Mouse (Mus musculus): ENCODE measurements around the gene Grtp1. TPM values are rescaled to one million over a fixed set of nuclear protein-coding genes. Genes with fewer than 3 reads are reported as not detected.
A peak's percentile ranks its signal among the peaks of the same experiment; 100 is the strongest.

Grtp1 gene
- 14.9 and 17.3 TPM in 2 replicates for polyA plus RNA-seq (2014; fragmentation: Nextera tagmentation; extraction: Ambion mirVana)

DNA sequence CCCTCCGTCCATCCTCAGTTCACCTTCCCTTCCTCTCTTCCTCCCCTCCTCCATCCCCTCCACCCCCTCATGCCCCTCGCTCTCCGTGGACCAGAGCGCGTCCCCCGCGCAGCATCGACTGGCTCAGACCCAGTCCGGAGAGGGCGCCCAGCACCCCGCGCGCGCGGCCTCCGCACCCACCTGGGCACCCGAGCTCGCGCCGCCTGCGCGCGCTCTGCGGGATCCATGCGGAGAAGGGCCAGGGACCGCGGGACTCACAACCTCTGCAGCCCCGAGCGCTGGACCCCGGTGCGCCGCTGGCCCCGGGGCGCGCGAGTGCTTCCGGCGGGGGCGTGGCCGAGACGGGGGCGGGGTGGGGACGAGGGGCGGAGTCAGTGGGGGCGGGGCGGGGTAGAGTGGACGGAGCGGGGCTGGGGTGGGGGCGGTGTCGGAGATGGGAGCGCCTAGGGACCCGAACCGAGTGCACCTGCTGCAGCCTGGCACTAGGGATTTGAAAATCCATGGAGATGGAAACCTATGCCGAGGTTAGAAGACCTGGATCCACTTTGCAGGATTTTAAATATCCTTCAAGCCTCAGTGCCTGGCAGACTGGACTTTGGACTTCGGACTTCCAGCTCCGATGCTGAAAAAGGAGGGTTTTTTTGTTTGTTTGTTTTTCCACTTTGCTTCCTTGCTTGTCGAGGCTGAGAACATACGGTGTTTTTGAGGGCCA, at the start of gene Grtp1:
Gene Grtp1, minus strand, starts transcription at position 320 of the 712 bp plus-strand sequence.
- no peaks in the 10 kb centered on the region for H3K36me3 ChIP-seq (ENCODE audit: control insufficient read depth, insufficient read depth, low read length)
- peak within 1 kb of the TSS; percentile 86 for H3K4me2 ChIP-seq (ENCODE audit: low read depth, low read length)
- H3K27ac ChIP-seq (ENCODE audit: low read depth, low read length): no peak within 1 kb of the TSS
- peak within 1 kb of the TSS; percentile 56 for H3K9ac ChIP-seq (replicated peaks; ENCODE audit: low read depth, low read length)
- H3K27me3 ChIP-seq (ENCODE audit: control insufficient read depth, insufficient read depth, low read length): peaks cover 17% of the 10 kb centered on the region; the same call in 1 of the 2 replicates
- peak; percentile 74 for ATAC-seq (ENCODE audit: low read depth)
- WGBS: under 1% methylated on average over 49 of the region's 58 CpGs
- H3K4me1 ChIP-seq (ENCODE audit: control insufficient read depth, insufficient read depth, low read length): no peaks in the 10 kb centered on the region
- H3K4me3 ChIP-seq (ENCODE audit: low read depth, low read length): peak within 1 kb of the TSS; percentile 74
- H3K9me3 ChIP-seq (ENCODE audit: control insufficient read depth, low read length): no peaks in the 10 kb centered on the region

DNA sequence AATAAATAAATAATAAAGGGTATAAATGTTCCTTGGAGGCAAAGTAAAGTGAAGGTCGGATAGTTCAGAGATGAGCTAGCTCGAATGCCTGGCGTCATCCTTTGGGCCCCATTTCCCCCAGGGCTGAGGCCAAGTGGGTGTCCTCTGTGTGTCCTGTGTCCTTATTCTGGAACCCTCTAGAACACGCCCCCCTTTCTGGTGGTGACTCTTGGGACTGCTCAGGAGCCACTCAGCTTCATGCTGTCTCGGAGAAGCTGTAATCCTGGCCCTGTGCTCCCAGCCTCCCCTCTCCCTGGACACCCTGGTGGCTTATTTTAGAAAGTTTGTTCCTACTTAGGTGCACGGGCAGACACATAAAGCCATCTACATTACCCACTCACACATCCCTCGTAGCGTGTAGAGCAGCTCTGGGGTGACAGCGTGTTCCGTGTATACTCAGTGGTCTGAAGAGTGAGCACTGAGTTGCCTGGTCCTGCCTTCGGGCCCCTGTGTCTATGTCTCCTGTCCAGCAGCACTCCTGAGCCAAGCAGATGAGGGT, 44.0 kb upstream of the Grtp1 start:
- 90% methylated on average over 11 of the region's 11 CpGs for WGBS

GRCm38 (mm10) chr8:13242985-13243870, 42.8 kb upstream of the Grtp1 start:
- 78% methylated on average over 10 of the region's 10 CpGs for WGBS
- no peak for ATAC-seq (ENCODE audit: low read depth)
- no peak overlapping the region for H3K27ac ChIP-seq (ENCODE audit: low read depth, low read length)

More for the DNA sequence above, 44.0 kb upstream of the Grtp1 start:
- no peaks in the 10 kb centered on the region for H3K27me3 ChIP-seq (ENCODE audit: control insufficient read depth, insufficient read depth, low read length)
- ATAC-seq (ENCODE audit: low read depth): no peak
- no peak overlapping the region for H3K4me3 ChIP-seq (ENCODE audit: low read depth, low read length)
- H3K4me2 ChIP-seq (ENCODE audit: low read depth, low read length): no peak overlapping the region
- no peaks in the 10 kb centered on the region for H3K4me1 ChIP-seq (ENCODE audit: control insufficient read depth, insufficient read depth, low read length)
- no peaks in the 10 kb centered on the region for H3K36me3 ChIP-seq (ENCODE audit: control insufficient read depth, insufficient read depth, low read length)
- H3K27ac ChIP-seq (ENCODE audit: low read depth, low read length): no peak overlapping the region
- no peaks in the 10 kb centered on the region for H3K9me3 ChIP-seq (ENCODE audit: control insufficient read depth, low read length)
- no peak overlapping the region for H3K9ac ChIP-seq (replicated peaks; ENCODE audit: low read depth, low read length)

DNA sequence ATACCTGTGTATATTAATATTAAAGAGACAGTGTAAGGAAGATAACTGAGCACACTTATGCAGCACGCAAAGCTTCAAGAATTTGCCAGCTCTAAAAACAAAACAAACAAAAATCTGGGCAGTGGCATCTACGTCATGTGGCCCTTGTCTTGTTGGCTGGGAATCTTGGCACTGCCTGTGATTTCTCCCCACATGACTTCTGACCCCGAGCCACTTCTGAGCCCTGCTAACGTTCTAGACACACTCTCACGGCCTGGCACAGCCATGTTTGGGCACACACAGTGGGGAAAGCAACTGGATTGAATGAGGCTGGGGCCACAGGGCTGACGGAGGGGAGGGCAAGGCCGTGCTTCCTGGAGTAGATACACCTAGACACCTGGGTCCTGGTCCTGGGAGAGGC, 40.3 kb upstream of the Grtp1 start:
- no peak overlapping the region for H3K4me2 ChIP-seq (ENCODE audit: low read depth, low read length)
- no peaks in the 10 kb centered on the region for H3K4me1 ChIP-seq (ENCODE audit: control insufficient read depth, insufficient read depth, low read length)
- no peak for ATAC-seq (ENCODE audit: low read depth)
- H3K27ac ChIP-seq (ENCODE audit: low read depth, low read length): no peak overlapping the region
- H3K9me3 ChIP-seq (ENCODE audit: control insufficient read depth, low read length): no peaks in the 10 kb centered on the region
- no peak overlapping the region for H3K4me3 ChIP-seq (ENCODE audit: low read depth, low read length)
- H3K27me3 ChIP-seq (ENCODE audit: control insufficient read depth, insufficient read depth, low read length): no peaks in the 10 kb centered on the region
- 83% methylated on average over 7 of the region's 7 CpGs for WGBS
- H3K9ac ChIP-seq (replicated peaks; ENCODE audit: low read depth, low read length): no peak overlapping the region
- H3K36me3 ChIP-seq (ENCODE audit: control insufficient read depth, insufficient read depth, low read length): no peaks in the 10 kb centered on the region

More at GRCm38 (mm10) chr8:13242985-13243870, 42.8 kb upstream of the Grtp1 start:
- Histone ChIP-seq H3K4me2 (ENCODE audit: low read depth, low read length) (no peak overlapping the region), H3K27me3 (ENCODE audit: control insufficient read depth, insufficient read depth, low read length) (no peaks in the 10 kb centered on the region), H3K9ac (replicated peaks; ENCODE audit: low read depth, low read length) (no peak overlapping the region), H3K4me1 (ENCODE audit: control insufficient read depth, insufficient read depth, low read length) (no peaks in the 10 kb centered on the region), H3K36me3 (ENCODE audit: control insufficient read depth, insufficient read depth, low read length) (no peaks in the 10 kb centered on the region), H3K4me3 (ENCODE audit: low read depth, low read length) (no peak overlapping the region), H3K9me3 (ENCODE audit: control insufficient read depth, low read length) (no peaks in the 10 kb centered on the region)

GRCm38 (mm10) chr8:13240055-13240454, 39.6 kb upstream of the Grtp1 start:
- no peaks in the 10 kb centered on the region for H3K4me1 ChIP-seq (ENCODE audit: control insufficient read depth, insufficient read depth, low read length)
- whole genome bisulfite sequencing: 90% methylated on average over 9 of the region's 9 CpGs
- ATAC-seq (ENCODE audit: low read depth): no peak
- no peaks in the 10 kb centered on the region for H3K36me3 ChIP-seq (ENCODE audit: control insufficient read depth, insufficient read depth, low read length)
- H3K4me2 ChIP-seq (ENCODE audit: low read depth, low read length): no peak overlapping the region
- no peak overlapping the region for H3K27ac ChIP-seq (ENCODE audit: low read depth, low read length)
- H3K4me3 ChIP-seq (ENCODE audit: low read depth, low read length): no peak overlapping the region
- no peak overlapping the region for H3K9ac ChIP-seq (replicated peaks; ENCODE audit: low read depth, low read length)
- no peaks in the 10 kb centered on the region for H3K9me3 ChIP-seq (ENCODE audit: control insufficient read depth, low read length)
- H3K27me3 ChIP-seq (ENCODE audit: control insufficient read depth, insufficient read depth, low read length): no peaks in the 10 kb centered on the region

DNA sequence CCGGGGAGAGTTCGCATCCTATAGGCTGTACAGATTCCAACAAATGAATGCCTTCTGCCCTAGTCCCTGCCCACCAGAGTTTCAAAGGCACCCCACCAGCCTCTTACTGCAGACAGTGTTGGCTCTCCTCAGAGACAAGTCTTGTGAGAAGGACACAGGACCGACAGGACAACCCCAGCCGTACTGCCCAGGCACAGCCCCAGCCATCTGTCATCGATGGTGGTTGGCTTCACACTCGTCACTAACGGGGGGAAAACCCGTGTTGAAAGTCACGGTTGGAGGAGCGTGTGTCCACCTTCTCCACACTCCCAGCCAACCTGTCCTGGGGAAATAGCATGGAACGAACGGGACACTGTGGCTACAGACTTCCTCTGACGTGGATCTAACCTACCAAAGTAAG, 34.4 kb upstream of the Grtp1 start:
- no peak overlapping the region for H3K9ac ChIP-seq (replicated peaks; ENCODE audit: low read depth, low read length)
- ATAC-seq (ENCODE audit: low read depth): no peak
- H3K9me3 ChIP-seq (ENCODE audit: control insufficient read depth, low read length): no peaks in the 10 kb centered on the region
- H3K4me2 ChIP-seq (ENCODE audit: low read depth, low read length): no peak overlapping the region
- H3K4me1 ChIP-seq (ENCODE audit: control insufficient read depth, insufficient read depth, low read length): no peaks in the 10 kb centered on the region
- H3K4me3 ChIP-seq (ENCODE audit: low read depth, low read length): no peak overlapping the region
- 89% methylated on average over 13 of the region's 13 CpGs for WGBS
- no peaks in the 10 kb centered on the region for H3K27me3 ChIP-seq (ENCODE audit: control insufficient read depth, insufficient read depth, low read length)
- no peak overlapping the region for H3K27ac ChIP-seq (ENCODE audit: low read depth, low read length)
- H3K36me3 ChIP-seq (ENCODE audit: control insufficient read depth, insufficient read depth, low read length): no peaks in the 10 kb centered on the region

GRCm38 (mm10) chr8:13230471-13230870, 30.1 kb upstream of the Grtp1 start:
- Histone ChIP-seq H3K9me3 (ENCODE audit: control insufficient read depth, low read length) (no peaks in the 10 kb centered on the region), H3K4me1 (ENCODE audit: control insufficient read depth, insufficient read depth, low read length) (no peaks in the 10 kb centered on the region), H3K4me2 (ENCODE audit: low read depth, low read length) (no peak overlapping the region), H3K9ac (replicated peaks; ENCODE audit: low read depth, low read length) (no peak overlapping the region), H3K4me3 (ENCODE audit: low read depth, low read length) (no peak overlapping the region), H3K27ac (ENCODE audit: low read depth, low read length) (no peak overlapping the region), H3K36me3 (ENCODE audit: control insufficient read depth, insufficient read depth, low read length) (no peaks in the 10 kb centered on the region), H3K27me3 (ENCODE audit: control insufficient read depth, insufficient read depth, low read length) (no peaks in the 10 kb centered on the region)
- no peak for ATAC-seq (ENCODE audit: low read depth)
- 91% methylated on average over 4 of the region's 4 CpGs for WGBS

DNA sequence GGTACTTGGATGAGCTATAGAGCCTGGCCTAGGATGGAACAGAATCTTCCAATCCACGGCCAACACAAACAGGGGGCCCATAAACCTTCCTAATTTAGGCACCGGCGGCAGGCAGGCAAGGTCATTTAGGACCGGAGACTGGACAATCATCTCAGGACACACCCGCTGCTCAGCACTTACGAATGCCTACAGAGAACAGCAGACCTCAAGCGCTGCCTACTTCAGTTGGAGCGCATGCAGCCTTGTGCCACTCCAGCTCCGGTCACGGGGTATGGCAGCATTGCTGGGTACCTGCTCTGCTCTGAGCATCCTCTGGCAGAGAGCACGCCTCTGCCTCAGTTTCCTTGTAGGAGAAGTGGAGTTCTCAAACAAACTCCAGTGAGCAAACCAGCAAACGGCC, 29.4 kb upstream of the Grtp1 start:
- H3K4me1 ChIP-seq (ENCODE audit: control insufficient read depth, insufficient read depth, low read length): no peaks in the 10 kb centered on the region
- no peak overlapping the region for H3K4me2 ChIP-seq (ENCODE audit: low read depth, low read length)
- no peak for ATAC-seq (ENCODE audit: low read depth)
- H3K9me3 ChIP-seq (ENCODE audit: control insufficient read depth, low read length): no peaks in the 10 kb centered on the region
- H3K27ac ChIP-seq (ENCODE audit: low read depth, low read length): no peak overlapping the region
- no peak overlapping the region for H3K4me3 ChIP-seq (ENCODE audit: low read depth, low read length)
- no peak overlapping the region for H3K9ac ChIP-seq (replicated peaks; ENCODE audit: low read depth, low read length)
- H3K27me3 ChIP-seq (ENCODE audit: control insufficient read depth, insufficient read depth, low read length): no peaks in the 10 kb centered on the region
- no peaks in the 10 kb centered on the region for H3K36me3 ChIP-seq (ENCODE audit: control insufficient read depth, insufficient read depth, low read length)
- 50% methylated on average over 12 of the region's 12 CpGs for WGBS

All from neural tube, embryonic 14.5 days (tissue).